Mouse (Mus musculus): ENCODE measurements around the gene Snx1. TPM values are rescaled to one million over a fixed set of nuclear protein-coding genes. Genes with fewer than 3 reads are reported as not detected.

Gene Snx1
- polyA plus RNA-seq, 1 experiment from 2014 or later, result 119 TPM

GRCm38 (mm10) chr9:66157958-66158830, 31.8 kb upstream of the Snx1 start, which contains the start of gene Dapk2:
TSS of gene Dapk2 (plus strand) at chr9:66158223.
- peaks cover 11% of the 10 kb centered on the region; the same call in 1 of the 2 replicates for H3K4me1 ChIP-seq
- peak within 1 kb of the TSS; percentile 63 for H3K9ac ChIP-seq
- no peak within 1 kb of the TSS for H3K27ac ChIP-seq
- no peaks in the 10 kb centered on the region for H3K36me3 ChIP-seq
- peaks cover 35% of the 10 kb centered on the region for H3K27me3 ChIP-seq
- H3K4me3 ChIP-seq, result peak within 1 kb of the TSS; percentile 46
- ATAC-seq (ENCODE audit: insufficient number of reproducible peaks, insufficient read depth, low FRiP score, low TSS enrichment, low read depth), result peak; percentile 67; the same call in 1 of the 2 replicates
- peak within 1 kb of the TSS; percentile 65 for H3K4me2 ChIP-seq
- 3% methylated on average over 53 of the region's 58 CpGs for WGBS
- no peaks in the 10 kb centered on the region; the same call in 1 of the 2 replicates for H3K9me3 ChIP-seq

DNA sequence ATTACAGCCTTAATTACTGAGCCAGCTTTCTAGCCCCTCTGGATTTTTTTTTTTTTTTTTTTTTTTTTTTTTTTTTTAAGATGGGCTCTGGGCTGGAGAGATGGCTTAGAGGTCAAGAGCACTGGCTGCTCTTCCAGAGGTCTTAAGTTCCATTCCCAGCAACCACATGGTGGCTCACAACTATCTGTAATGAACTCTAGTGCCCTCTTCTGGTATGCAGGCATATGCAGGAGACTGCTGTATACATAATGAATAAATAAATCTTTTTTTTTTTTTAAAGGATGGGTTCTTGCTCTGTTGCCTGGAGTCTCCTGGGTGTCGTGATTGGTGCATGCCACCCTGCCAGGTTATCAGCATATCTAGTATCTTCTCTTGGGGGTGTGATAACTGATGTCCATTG, 29.1 kb upstream of the Snx1 start:
- WGBS, result 82% methylated on average over 1 of the region's 1 CpGs

DNA sequence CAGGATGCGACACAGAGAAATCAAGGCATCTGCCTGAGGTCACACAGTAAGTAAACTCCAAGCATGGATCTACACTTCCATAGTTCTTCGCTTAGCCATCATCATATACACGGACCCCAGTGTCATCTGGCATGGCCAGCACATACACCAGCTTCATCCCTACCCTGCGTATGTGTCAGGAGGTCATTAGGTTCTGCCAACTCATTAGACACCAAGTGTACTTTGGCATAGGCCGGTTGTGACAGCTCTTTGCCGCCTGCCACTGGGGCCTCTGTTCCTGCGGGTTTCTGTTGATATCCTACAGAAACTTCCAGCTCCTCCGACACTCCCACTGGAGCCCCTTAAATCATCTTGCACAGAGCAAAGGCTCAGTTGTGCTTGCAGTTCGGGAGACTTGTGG, 27.6 kb upstream of the Snx1 start:
- no peak overlapping the region for H3K27ac ChIP-seq
- no peak for ATAC-seq (ENCODE audit: insufficient number of reproducible peaks, insufficient read depth, low FRiP score, low TSS enrichment, low read depth)
- no peak overlapping the region for H3K4me3 ChIP-seq
- no peak overlapping the region for H3K9ac ChIP-seq
- H3K4me2 ChIP-seq, result no peak overlapping the region
- no peaks in the 10 kb centered on the region for H3K36me3 ChIP-seq
- no peaks in the 10 kb centered on the region for H3K9me3 ChIP-seq
- H3K27me3 ChIP-seq, result peaks cover 35% of the 10 kb centered on the region
- H3K4me1 ChIP-seq, result peaks cover 11% of the 10 kb centered on the region; the same call in 1 of the 2 replicates
- 89% methylated on average over 9 of the region's 9 CpGs for WGBS

More for the DNA sequence above, 29.1 kb upstream of the Snx1 start:
- H3K4me1 ChIP-seq, result peaks cover 11% of the 10 kb centered on the region; the same call in 1 of the 2 replicates
- H3K4me2 ChIP-seq, result no peak overlapping the region
- no peaks in the 10 kb centered on the region; the same call in 1 of the 2 replicates for H3K9me3 ChIP-seq
- no peak overlapping the region for H3K9ac ChIP-seq
- no peak overlapping the region for H3K4me3 ChIP-seq
- no peak overlapping the region for H3K27ac ChIP-seq
- no peaks in the 10 kb centered on the region for H3K36me3 ChIP-seq
- no peak for ATAC-seq (ENCODE audit: insufficient number of reproducible peaks, insufficient read depth, low FRiP score, low TSS enrichment, low read depth)
- H3K27me3 ChIP-seq, result peaks cover 43% of the 10 kb centered on the region

DNA sequence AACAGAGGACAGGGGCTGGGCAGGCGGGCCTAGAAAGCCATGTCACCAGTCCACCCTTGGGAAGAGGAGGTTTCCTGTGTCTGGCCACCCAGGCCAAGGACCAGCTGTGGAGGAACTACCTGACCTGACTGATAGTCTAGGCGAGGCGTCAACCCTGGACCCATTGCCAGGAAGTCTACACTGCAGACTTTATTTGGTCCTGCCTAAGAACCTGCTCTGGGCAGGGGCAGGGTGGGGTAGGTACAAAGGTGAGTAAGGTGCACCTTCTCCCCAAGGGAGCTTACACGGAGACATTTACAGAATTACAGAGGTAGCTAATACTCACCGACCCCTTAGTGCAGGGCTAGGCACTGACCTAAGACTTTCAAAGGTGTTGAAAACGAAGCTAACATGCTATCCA, 27.2 kb upstream of the Snx1 start:
- H3K27me3 ChIP-seq, result peaks cover 31% of the 10 kb centered on the region
- no peaks in the 10 kb centered on the region for H3K36me3 ChIP-seq
- no peak overlapping the region for H3K4me3 ChIP-seq
- ATAC-seq (ENCODE audit: insufficient number of reproducible peaks, insufficient read depth, low FRiP score, low TSS enrichment, low read depth), result no peak
- H3K9me3 ChIP-seq, result no peaks in the 10 kb centered on the region
- 90% methylated on average over 6 of the region's 6 CpGs for WGBS
- no peak overlapping the region for H3K27ac ChIP-seq
- H3K9ac ChIP-seq, result no peak overlapping the region
- H3K4me2 ChIP-seq, result no peak overlapping the region
- peaks cover 10% of the 10 kb centered on the region; the same call in 1 of the 2 replicates for H3K4me1 ChIP-seq

DNA sequence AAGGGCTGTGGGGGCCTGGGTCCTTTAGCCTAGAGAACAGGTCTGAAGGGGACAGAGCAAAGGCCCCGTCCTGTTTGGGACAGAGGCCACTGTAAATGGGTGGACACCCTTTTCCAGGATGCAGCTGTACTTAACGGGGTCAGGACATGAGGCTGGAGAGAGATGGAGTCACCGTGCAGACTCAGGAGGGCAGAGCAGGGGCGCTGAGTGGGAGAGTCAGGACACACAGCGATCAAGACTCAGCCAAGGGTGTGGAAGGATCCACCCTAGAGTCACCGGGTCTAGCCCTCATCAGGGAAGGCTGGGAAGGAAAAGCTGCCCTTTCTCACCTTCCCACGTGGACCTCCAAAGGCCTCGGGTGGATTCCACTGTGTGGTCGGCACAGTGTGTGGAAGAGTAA, 25.6 kb upstream of the Snx1 start:
- Histone ChIP-seq H3K4me2 (no peak overlapping the region), H3K27me3 (peaks cover 15% of the 10 kb centered on the region), H3K4me3 (no peak overlapping the region), H3K4me1 (no peaks in the 10 kb centered on the region), H3K9me3 (no peaks in the 10 kb centered on the region), H3K9ac (no peak overlapping the region), H3K27ac (no peak overlapping the region), H3K36me3 (no peaks in the 10 kb centered on the region)
- ATAC-seq (ENCODE audit: insufficient number of reproducible peaks, insufficient read depth, low FRiP score, low TSS enrichment, low read depth), result no peak
- 71% methylated on average over 9 of the region's 9 CpGs for WGBS

- H3K4me3 ChIP-seq, result no peak overlapping the region
- H3K9ac ChIP-seq, result no peak overlapping the region
- H3K9me3 ChIP-seq, result no peaks in the 10 kb centered on the region
- no peak overlapping the region for H3K4me2 ChIP-seq
- no peaks in the 10 kb centered on the region for H3K4me1 ChIP-seq
- no peak overlapping the region for H3K27ac ChIP-seq
- H3K27me3 ChIP-seq, result no peaks in the 10 kb centered on the region
- H3K36me3 ChIP-seq, result peaks cover 3% of the 10 kb centered on the region; the same call in 1 of the 2 replicates
- ATAC-seq (ENCODE audit: insufficient number of reproducible peaks, insufficient read depth, low FRiP score, low TSS enrichment, low read depth), result no peak
These were observed 19.8 kb upstream of the Snx1 start for GRCm38 (mm10) chr9:66146141-66146540.

- no peaks in the 10 kb centered on the region for H3K9me3 ChIP-seq
- H3K36me3 ChIP-seq, result peaks cover 20% of the 10 kb centered on the region
- no peak overlapping the region for H3K9ac ChIP-seq
- no peaks in the 10 kb centered on the region for H3K4me1 ChIP-seq
- H3K27me3 ChIP-seq, result no peaks in the 10 kb centered on the region
- no peak overlapping the region for H3K4me2 ChIP-seq
- WGBS, result 7% methylated on average over 6 of the region's 6 CpGs
- H3K27ac ChIP-seq, result no peak overlapping the region
- no peak overlapping the region for H3K4me3 ChIP-seq
- ATAC-seq (ENCODE audit: insufficient number of reproducible peaks, insufficient read depth, low FRiP score, low TSS enrichment, low read depth), result no peak
These were observed 17.9 kb upstream of the Snx1 start for GRCm38 (mm10) chr9:66144248-66144647.

- Histone ChIP-seq H3K4me2 (no peak overlapping the region), H3K4me1 (no peaks in the 10 kb centered on the region), H3K4me3 (no peak overlapping the region), H3K27me3 (no peaks in the 10 kb centered on the region), H3K9ac (no peak overlapping the region), H3K9me3 (no peaks in the 10 kb centered on the region), H3K27ac (no peak overlapping the region), H3K36me3 (peaks cover 38% of the 10 kb centered on the region)
- no peak for ATAC-seq (ENCODE audit: insufficient number of reproducible peaks, insufficient read depth, low FRiP score, low TSS enrichment, low read depth)
- 71% methylated on average over 1 of the region's 1 CpGs for WGBS
These were observed 15.9 kb upstream of the Snx1 start for GRCm38 (mm10) chr9:66142265-66142664.

DNA sequence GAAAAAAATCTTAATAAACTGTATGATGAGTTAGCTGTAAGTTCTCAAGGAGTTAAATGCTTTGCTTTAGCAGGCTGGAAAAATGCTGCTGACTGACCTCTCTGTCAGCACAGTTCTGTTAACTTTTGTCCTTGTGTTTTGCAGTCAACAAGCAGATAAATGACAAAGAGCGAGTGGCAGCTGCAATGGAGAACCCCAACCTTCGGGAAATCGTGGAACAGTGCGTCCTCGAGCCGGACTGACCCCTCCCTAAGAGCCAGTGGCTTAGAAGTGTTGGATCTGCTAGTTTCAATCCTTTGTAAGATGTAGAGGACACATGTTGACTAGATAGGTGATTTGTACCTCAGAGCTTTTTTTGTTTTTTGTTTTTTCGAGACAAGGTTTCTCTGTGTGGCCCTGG, 11.8 kb upstream of the Snx1 start:
- Histone ChIP-seq H3K9ac (no peak overlapping the region), H3K27ac (no peak overlapping the region), H3K27me3 (no peaks in the 10 kb centered on the region), H3K4me3 (no peak overlapping the region), H3K9me3 (no peaks in the 10 kb centered on the region), H3K4me1 (no peaks in the 10 kb centered on the region), H3K36me3 (peaks cover 74% of the 10 kb centered on the region), H3K4me2 (no peak overlapping the region)
- ATAC-seq (ENCODE audit: insufficient number of reproducible peaks, insufficient read depth, low FRiP score, low TSS enrichment, low read depth), result no peak
- 93% methylated on average over 7 of the region's 7 CpGs for WGBS

DNA sequence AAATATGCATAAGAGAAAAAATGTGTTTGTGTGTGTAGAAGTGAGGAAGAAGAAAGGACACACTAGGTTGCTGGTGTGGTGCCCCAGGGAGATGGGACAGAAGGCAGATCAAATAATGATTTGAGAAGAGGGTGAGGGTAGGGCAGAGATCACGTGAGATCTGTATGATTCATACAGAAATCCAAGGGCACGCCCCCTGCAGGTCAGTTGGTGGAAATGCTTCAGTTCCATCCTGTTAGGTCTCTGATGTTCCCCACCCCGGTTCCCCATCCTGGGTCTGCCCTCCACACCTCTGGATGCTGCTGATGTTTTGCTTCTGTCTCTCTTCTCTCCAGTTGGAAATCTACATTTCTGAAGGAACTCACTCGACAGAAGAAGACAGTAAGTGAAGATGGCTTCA, 9.6 kb upstream of the Snx1 start:
- Histone ChIP-seq H3K4me3 (no peak overlapping the region), H3K4me1 (no peaks in the 10 kb centered on the region), H3K9me3 (no peaks in the 10 kb centered on the region), H3K4me2 (no peak overlapping the region), H3K27me3 (no peaks in the 10 kb centered on the region), H3K9ac (no peak overlapping the region), H3K36me3 (peaks cover 82% of the 10 kb centered on the region), H3K27ac (no peak overlapping the region)
- 47% methylated on average over 4 of the region's 4 CpGs for WGBS
- ATAC-seq (ENCODE audit: insufficient number of reproducible peaks, insufficient read depth, low FRiP score, low TSS enrichment, low read depth), result no peak

DNA sequence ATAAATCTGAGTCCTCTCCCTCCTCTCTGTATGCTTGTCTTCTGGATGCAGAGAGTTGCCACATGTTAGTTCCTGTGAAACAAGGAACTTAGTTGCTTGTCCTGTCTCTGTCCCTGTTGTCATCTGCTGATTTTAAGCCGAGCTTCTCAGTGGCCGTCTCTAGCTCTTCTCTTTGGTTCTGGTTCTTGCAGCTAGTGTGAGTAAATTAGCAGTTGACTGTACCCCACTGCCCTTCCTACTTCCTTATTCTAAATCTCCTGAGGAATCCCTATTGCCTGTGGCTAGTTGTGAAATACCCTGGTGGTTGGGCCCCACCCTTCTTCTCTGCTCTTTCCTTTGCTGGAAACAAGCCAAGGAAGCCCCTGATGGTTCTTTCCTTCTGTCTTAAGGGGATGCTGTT, 5.1 kb upstream of the Snx1 start:
- Histone ChIP-seq H3K4me2 (no peak overlapping the region), H3K9ac (no peak overlapping the region), H3K4me3 (no peak overlapping the region), H3K4me1 (peaks cover 8% of the 10 kb centered on the region), H3K36me3 (peaks cover 47% of the 10 kb centered on the region), H3K27ac (no peak overlapping the region), H3K9me3 (no peaks in the 10 kb centered on the region), H3K27me3 (no peaks in the 10 kb centered on the region)
- 79% methylated on average over 2 of the region's 2 CpGs for WGBS
- no peak for ATAC-seq (ENCODE audit: insufficient number of reproducible peaks, insufficient read depth, low FRiP score, low TSS enrichment, low read depth)

GRCm38 (mm10) chr9:66127884-66128283, 1.5 kb upstream of the Snx1 start:
- H3K27me3 ChIP-seq, result no peaks in the 10 kb centered on the region
- peak overlapping the region; percentile 83 for H3K4me2 ChIP-seq
- H3K27ac ChIP-seq, result no peak overlapping the region
- peaks cover 22% of the 10 kb centered on the region for H3K4me1 ChIP-seq
- H3K36me3 ChIP-seq, result peaks cover 16% of the 10 kb centered on the region
- H3K4me3 ChIP-seq, result peak overlapping the region; percentile 69
- no peak overlapping the region for H3K9ac ChIP-seq
- no peaks in the 10 kb centered on the region for H3K9me3 ChIP-seq
- ATAC-seq (ENCODE audit: insufficient number of reproducible peaks, insufficient read depth, low FRiP score, low TSS enrichment, low read depth), result no peak
- WGBS, result 88% methylated on average over 4 of the region's 4 CpGs
